1 mouse cellular context compared by ENCODE assay signal in the genomic region with DNA sequence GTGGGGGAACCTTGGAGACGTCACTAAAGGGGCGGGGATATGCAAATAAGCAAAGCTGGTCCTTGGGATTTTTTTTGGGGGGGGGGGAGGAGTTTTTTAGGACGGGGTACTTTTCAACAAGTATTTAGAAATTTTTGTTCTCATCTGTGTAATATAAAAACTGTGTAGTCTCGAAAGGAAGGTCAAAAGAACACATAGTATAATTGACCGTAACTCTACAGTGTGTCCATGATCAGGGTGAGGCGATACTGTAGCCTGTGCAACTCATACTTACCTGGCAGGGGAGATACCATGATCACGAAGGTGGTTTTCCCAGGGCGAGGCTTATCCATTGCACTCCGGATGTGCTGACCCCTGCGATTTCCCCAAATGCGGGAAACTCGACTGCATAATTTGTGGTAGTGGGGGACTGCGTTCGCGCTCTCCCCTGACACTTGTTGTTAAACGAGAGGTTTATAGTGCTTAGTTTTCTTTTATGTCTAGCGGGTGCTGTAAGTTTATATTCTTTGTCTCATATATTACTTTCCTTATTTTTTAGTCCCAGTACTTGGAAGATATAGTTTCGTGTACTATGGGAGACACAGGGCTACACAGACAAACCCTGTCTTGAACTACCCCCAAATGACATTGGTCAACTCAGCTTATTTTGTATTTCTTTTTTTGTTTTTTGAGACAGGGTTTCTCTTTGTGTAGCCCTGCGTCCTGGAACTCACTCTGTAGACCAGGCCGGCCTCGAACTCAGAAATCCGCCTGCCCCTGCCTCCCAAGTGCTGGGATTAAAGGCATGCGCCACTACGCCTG.
A peak's percentile ranks its signal among the peaks of the same experiment; 100 is the strongest.
TF ChIP-seq lines count a peak whose summit lies in the region.

No protein-coding gene starts in this region.

TF ChIP-seq in CH12.LX, 34 proteins besides CTCF, POLR2A, EP300 and RAD21:
- TF ChIP-seq NELFE (IDR thresholded peaks at IDR 0.05; ENCODE audit: low read depth, low read length): peak; percentile 96
- TF ChIP-seq CHD2 (IDR thresholded peaks at IDR 0.05; ENCODE audit: low read length): peak; percentile 45
- TF ChIP-seq ZNF384 (IDR thresholded peaks at IDR 0.05; ENCODE audit: low read depth, low read length): peak; percentile 87
- peak; percentile 57 for TF ChIP-seq USF2 (conservative IDR thresholded peaks at IDR 0.05; ENCODE audit: low read depth, low read length)
- peak; percentile 89 for TF ChIP-seq SIN3A (IDR thresholded peaks at IDR 0.05; ENCODE audit: low read length)
- TF ChIP-seq MAZ (IDR thresholded peaks at IDR 0.05; ENCODE audit: low read depth, low read length): peak; percentile 94
- peak; percentile 95 for TF ChIP-seq TCF12 (IDR thresholded peaks at IDR 0.05; ENCODE audit: low read depth, low read length)
- TF ChIP-seq ETS1 (conservative IDR thresholded peaks at IDR 0.05; ENCODE audit: low read depth, low read length): peak; percentile 99
- peak; percentile 29 for TF ChIP-seq BHLHE40 (IDR thresholded peaks at IDR 0.05; ENCODE audit: low read depth, low read length)
- TF ChIP-seq ELF1 (IDR thresholded peaks at IDR 0.05; ENCODE audit: low read depth, low read length): peak; percentile 27; the same call in 1 of the 2 replicates
- TF ChIP-seq JUND (conservative IDR thresholded peaks at IDR 0.05; ENCODE audit: low read depth, low read length): peak; percentile 83
- TF ChIP-seq RCOR1 (conservative IDR thresholded peaks at IDR 0.05; ENCODE audit: low read depth, low read length): peak; percentile 77; the same call in 1 of the 2 replicates
- peak; percentile 100 for TF ChIP-seq POLR2AphosphoS2 (IDR thresholded peaks at IDR 0.05; ENCODE audit: low read depth, low read length)
- peak; percentile 79 for TF ChIP-seq HCFC1 (IDR thresholded peaks at IDR 0.05; ENCODE audit: low read depth, low read length)
- peak; percentile 92 for TF ChIP-seq MAFK (IDR thresholded peaks at IDR 0.05; ENCODE audit: insufficient replicate concordance, low read length)
- peak; percentile 99 for TF ChIP-seq TBP (conservative IDR thresholded peaks at IDR 0.05; ENCODE audit: low read depth, low read length)
- TF ChIP-seq MEF2A (IDR thresholded peaks at IDR 0.05; ENCODE audit: borderline replicate concordance, low read depth, low read length): peak; percentile 92
- TF ChIP-seq E2F4 (IDR thresholded peaks at IDR 0.05; ENCODE audit: insufficient replicate concordance, low read depth, low read length): peak; percentile 93; the same call in 1 of the 2 replicates
- 0 out of 2 replicates have a peak, but pooled peaks have one; percentile 52 for TF ChIP-seq UBTF (IDR thresholded peaks at IDR 0.05; ENCODE audit: low read depth, low read length)
- peak; percentile 100 for TF ChIP-seq ZMIZ1 (IDR thresholded peaks at IDR 0.05; ENCODE audit: low read depth, low read length)
- 0 out of 2 replicates have a peak, but pooled peaks have one; percentile 13 for TF ChIP-seq KAT2A (IDR thresholded peaks at IDR 0.05; ENCODE audit: insufficient replicate concordance, low read length)
- peak; percentile 82; the same call in 1 of the 2 replicates for TF ChIP-seq IRF4 (IDR thresholded peaks at IDR 0.05; ENCODE audit: low read depth, low read length)
- peak; percentile 56; the same call in 1 of the 2 replicates for TF ChIP-seq NRF1 (IDR thresholded peaks at IDR 0.05; ENCODE audit: low read depth, low read length)
TF ChIP-seq in CH12.LX: peak in this region for 23; not testable (repeated sequence) for 11.
